Mouse (Mus musculus) brain, adult 10 weeks (tissue): ENCODE measurements around the gene Gm5414. TPM values are rescaled to one million over a fixed set of nuclear protein-coding genes. Genes with fewer than 3 reads are reported as not detected.

ENCODE experiments used
- polyA plus RNA-seq: library from polyadenylated mRNA; stranded (reverse); fragments of 350-450 nt; fragmentation: Illumina TruSeq; extraction: RNeasy Lipid Tissue Mini Kit (QIAGEN cat#74804); gene quantifications from one replicate; pipeline ENCODE4 v1.2.3, GENCODE M21; 2015; ENCODE audit warnings: low read depth, low replicate concordance

The Gm5414 gene
- not detected for polyA plus RNA-seq

GRCm38 (mm10) chr15:101627884-101628283 lies at the start of gene Gm5414:
TSS of gene Gm5414 (minus strand) at chr15:101628188.

GRCm38 (mm10) chr15:101647280-101647679 lies 19.3 kb upstream of the Gm5414 start, which contains the start of gene Gm5478:
TSS of gene Gm5478 (minus strand) at chr15:101647380.

Other genes with a start within 250 kb of the Gm5414 start
- not detected for gene Krt7, start 217.1 kb downstream of the Gm5414 start, polyA plus RNA-seq
- 0.19 TPM for gene Krt87, start 189.4 kb downstream of the Gm5414 start, polyA plus RNA-seq
- not detected for gene Krt88, start 180.4 kb downstream of the Gm5414 start, polyA plus RNA-seq
- not detected for gene Krt81, start 164.4 kb downstream of the Gm5414 start, polyA plus RNA-seq
- gene Krt86, start 154.7 kb downstream of the Gm5414 start, polyA plus RNA-seq = not detected
- not detected for gene Krt83, start 136.7 kb downstream of the Gm5414 start, polyA plus RNA-seq
- gene Gm49425, start 110.9 kb downstream of the Gm5414 start, polyA plus RNA-seq = not detected
- gene Krt84, start 95.4 kb downstream of the Gm5414 start, polyA plus RNA-seq = not detected
- gene Krt82, start 77.5 kb downstream of the Gm5414 start, polyA plus RNA-seq = not detected
- not detected for gene Krt90, start 65.2 kb downstream of the Gm5414 start, polyA plus RNA-seq
- not detected for gene Krt75, start 54.3 kb downstream of the Gm5414 start, polyA plus RNA-seq
- gene Gm5478, start 19.2 kb upstream of the Gm5414 start, polyA plus RNA-seq = not detected
- gene Krt6b, start 52.1 kb upstream of the Gm5414 start, polyA plus RNA-seq = not detected
- gene Krt6a, start 66.1 kb upstream of the Gm5414 start, polyA plus RNA-seq = not detected
- gene Krt5, start 84.7 kb upstream of the Gm5414 start, polyA plus RNA-seq = not detected
- gene Krt71, start 114.9 kb upstream of the Gm5414 start, polyA plus RNA-seq = not detected
- gene Krt72, start 158.3 kb upstream of the Gm5414 start, polyA plus RNA-seq = not detected
- gene Krt73, start 174.2 kb upstream of the Gm5414 start, polyA plus RNA-seq = 0.88 TPM
- 0.65 TPM for gene Krt2, start 190.0 kb upstream of the Gm5414 start, polyA plus RNA-seq
- gene Krt1, start 222.6 kb upstream of the Gm5414 start, polyA plus RNA-seq = 5.6 TPM
- 6.7 TPM for gene Krt77, start 241.5 kb upstream of the Gm5414 start, polyA plus RNA-seq